Mouse (Mus musculus): ENCODE measurements around the gene Hsd17b10. TPM values are rescaled to one million over a fixed set of nuclear protein-coding genes. Genes with fewer than 3 reads are reported as not detected.

Gene Hsd17b10
- total RNA-seq (2014; rRNA removed; ENCODE audit: low replicate concordance) (188 and 209 TPM in 2 replicates), polyA plus RNA-seq (2015; fragmentation: Nextera tagmentation; extraction: Ambion mirVana) (258 and 264 TPM in 2 replicates)

DNA sequence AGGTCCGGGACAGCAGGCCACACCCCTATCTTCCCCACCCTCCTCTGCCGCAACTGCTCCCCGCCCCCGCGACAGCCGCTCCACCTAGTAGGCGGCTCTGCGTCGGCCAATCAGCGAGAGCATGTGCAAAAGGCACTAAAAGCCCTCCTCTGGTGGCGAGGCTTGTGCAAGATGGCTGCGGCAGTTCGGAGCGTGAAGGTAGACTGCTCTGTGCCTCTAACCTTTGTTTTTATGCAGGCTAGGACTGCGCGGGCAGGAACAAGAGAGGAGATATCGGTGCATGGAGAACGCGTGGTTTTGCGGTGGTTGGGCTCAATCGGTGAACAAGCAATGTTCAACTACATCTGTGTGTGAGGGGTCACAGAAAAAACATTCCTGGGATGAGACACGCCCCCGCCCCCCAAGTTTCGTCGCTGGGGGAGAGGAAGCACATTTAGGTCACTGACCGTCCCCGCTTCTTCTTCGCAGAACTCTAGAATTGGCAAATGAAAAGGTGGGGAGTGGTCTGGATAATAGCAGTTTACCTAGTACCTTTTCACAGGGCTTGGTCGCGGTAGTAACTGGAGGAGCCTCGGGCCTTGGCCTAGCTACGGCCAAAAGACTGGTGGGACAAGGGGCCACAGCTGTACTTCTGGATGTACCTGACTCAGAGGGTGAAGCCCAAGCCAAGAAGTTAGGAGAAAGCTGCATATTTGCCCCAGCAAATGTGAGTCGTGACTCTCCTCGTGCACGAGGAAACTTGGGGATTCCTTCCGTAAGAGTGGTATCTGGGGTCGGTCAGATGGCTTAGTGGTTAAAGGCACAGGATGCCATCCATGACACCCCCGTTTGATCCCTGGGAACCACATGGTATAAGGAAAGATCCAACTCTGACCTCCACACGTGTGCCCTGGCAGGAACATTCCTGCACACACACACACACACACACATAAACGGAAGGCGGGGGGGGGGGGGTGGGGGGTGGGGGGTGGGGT is at the start of gene Hsd17b10:
Hsd17b10 (plus strand) TSS at position 109 of the 974 bp plus-strand sequence.
- H3K9me3 ChIP-seq (replicated peaks; ENCODE audit: control insufficient read depth, low read length) = no peaks in the 10 kb centered on the region
- ATAC-seq (ENCODE audit: insufficient read depth, low read depth) = peak; percentile 98
- TF ChIP-seq EP300 (IDR thresholded peaks at IDR 0.05; ENCODE audit: low read depth) = no peak
- no peak for TF ChIP-seq CTCF (IDR thresholded peaks at IDR 0.05; ENCODE audit: low read depth)
- DNase-seq (ENCODE audit: low spot score) = peak; percentile 89
- H3K36me3 ChIP-seq (replicated peaks; ENCODE audit: control insufficient read depth, insufficient read depth, low read length) = no peaks in the 10 kb centered on the region
- peak within 1 kb of the TSS; percentile 56 for H3K4me3 ChIP-seq (ENCODE audit: low read depth, low read length)
- peaks cover 6% of the 10 kb centered on the region; the same call in 1 of the 2 replicates for H3K27me3 ChIP-seq (ENCODE audit: control insufficient read depth, insufficient read depth, low read length)
- no peaks in the 10 kb centered on the region for H3K4me1 ChIP-seq (ENCODE audit: control insufficient read depth, insufficient read depth)
- H3K27ac ChIP-seq (ENCODE audit: low read depth) = peak within 1 kb of the TSS; percentile 76
- peak within 1 kb of the TSS; percentile 60 for H3K9ac ChIP-seq (replicated peaks; ENCODE audit: low read depth, low read length)
- H3K4me2 ChIP-seq (ENCODE audit: low read depth, low read length) = peak within 1 kb of the TSS; percentile 81
- WGBS = 21% methylated on average over 39 of the region's 41 CpGs

DNA sequence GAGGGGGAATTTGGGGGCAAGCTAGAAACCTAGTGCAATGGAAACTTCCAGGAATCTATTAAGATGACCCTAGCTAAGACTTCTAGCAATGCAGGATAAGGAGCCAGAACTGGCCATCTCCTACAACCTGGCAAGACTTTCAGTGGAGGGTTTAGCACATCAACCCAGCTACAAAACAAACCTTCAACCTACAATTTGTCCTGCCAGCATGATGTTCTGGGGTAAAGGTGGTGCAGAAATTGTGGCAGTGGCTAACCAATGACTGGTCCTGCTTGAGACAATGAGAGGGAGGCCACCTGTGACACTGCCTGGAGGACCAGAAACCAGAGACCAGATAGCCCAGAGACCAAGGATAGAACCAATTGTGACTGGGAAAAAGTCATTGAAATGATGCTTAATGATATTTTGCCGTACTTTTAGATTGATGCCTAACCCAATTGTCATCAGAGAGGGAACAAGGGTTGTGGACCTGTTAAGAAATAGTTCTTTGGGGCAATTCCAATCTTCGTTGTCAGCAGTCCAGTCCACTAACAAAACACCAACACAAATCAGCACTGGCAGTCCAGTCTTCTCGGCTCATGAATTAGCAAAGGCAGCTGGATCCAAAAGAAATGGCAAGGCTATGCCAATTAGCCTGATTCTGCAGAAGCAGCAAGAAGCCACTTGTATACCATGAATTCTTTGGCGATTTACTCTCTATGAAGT is 2.5 kb upstream of the Hsd17b10 start:
- Histone ChIP-seq H3K4me3 (ENCODE audit: low read depth, low read length) (no peak overlapping the region), H3K9ac (replicated peaks; ENCODE audit: low read depth, low read length) (no peak overlapping the region), H3K27me3 (ENCODE audit: control insufficient read depth, insufficient read depth, low read length) (peaks cover 8% of the 10 kb centered on the region; the same call in 1 of the 2 replicates), H3K27ac (ENCODE audit: low read depth) (no peak overlapping the region), H3K9me3 (replicated peaks; ENCODE audit: control insufficient read depth, low read length) (no peaks in the 10 kb centered on the region), H3K4me1 (ENCODE audit: control insufficient read depth, insufficient read depth) (no peaks in the 10 kb centered on the region), H3K4me2 (ENCODE audit: low read depth, low read length) (no peak overlapping the region), H3K36me3 (replicated peaks; ENCODE audit: control insufficient read depth, insufficient read depth, low read length) (no peaks in the 10 kb centered on the region)
- ATAC-seq (ENCODE audit: insufficient read depth, low read depth) = no peak
- no peak for DNase-seq (ENCODE audit: low spot score)
- TF ChIP-seq EP300 (IDR thresholded peaks at IDR 0.05; ENCODE audit: low read depth) (no peak), CTCF (IDR thresholded peaks at IDR 0.05; ENCODE audit: low read depth) (no peak)
- WGBS = 65% methylated on average over 4 of the region's 4 CpGs

DNA sequence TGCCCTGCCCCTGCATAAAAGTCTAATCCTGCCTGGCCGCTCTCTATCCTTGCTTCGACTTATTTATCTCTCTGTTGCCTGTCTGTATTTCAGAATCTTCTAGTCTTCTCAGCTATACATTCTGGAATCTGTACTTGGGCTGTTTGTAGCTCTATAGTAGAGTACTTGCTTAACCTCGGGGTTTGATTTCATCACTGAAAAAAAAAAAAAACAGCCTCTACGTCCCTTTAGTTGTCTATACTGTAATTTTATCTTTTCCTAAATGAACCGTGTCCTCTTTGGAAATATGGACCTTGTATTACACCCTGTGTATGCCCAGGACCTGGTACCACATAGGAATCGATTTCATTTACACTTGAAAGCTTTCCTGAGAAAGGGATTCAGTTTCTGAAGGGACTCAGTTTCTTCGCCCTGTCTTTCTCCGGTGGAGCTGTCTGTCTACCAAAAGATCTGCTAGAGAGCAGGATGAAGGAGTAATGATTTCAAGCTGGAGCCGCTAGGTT is 412 bp upstream of the Hsd17b10 start:
- TF ChIP-seq EP300 (IDR thresholded peaks at IDR 0.05; ENCODE audit: low read depth) = no peak
- TF ChIP-seq CTCF (IDR thresholded peaks at IDR 0.05; ENCODE audit: low read depth) = no peak
- Histone ChIP-seq H3K4me1 (ENCODE audit: control insufficient read depth, insufficient read depth) (no peaks in the 10 kb centered on the region), H3K4me2 (ENCODE audit: low read depth, low read length) (peak overlapping the region; percentile 81), H3K36me3 (replicated peaks; ENCODE audit: control insufficient read depth, insufficient read depth, low read length) (no peaks in the 10 kb centered on the region), H3K4me3 (ENCODE audit: low read depth, low read length) (peak overlapping the region; percentile 56), H3K9ac (replicated peaks; ENCODE audit: low read depth, low read length) (peak overlapping the region; percentile 37; the same call in 1 of the 2 replicates), H3K9me3 (replicated peaks; ENCODE audit: control insufficient read depth, low read length) (no peaks in the 10 kb centered on the region), H3K27ac (ENCODE audit: low read depth) (peak overlapping the region; percentile 55), H3K27me3 (ENCODE audit: control insufficient read depth, insufficient read depth, low read length) (peaks cover 8% of the 10 kb centered on the region; the same call in 1 of the 2 replicates)
- no peak for DNase-seq (ENCODE audit: low spot score)
- 33% methylated on average over 9 of the region's 9 CpGs for WGBS
- no peak for ATAC-seq (ENCODE audit: insufficient read depth, low read depth)

DNA sequence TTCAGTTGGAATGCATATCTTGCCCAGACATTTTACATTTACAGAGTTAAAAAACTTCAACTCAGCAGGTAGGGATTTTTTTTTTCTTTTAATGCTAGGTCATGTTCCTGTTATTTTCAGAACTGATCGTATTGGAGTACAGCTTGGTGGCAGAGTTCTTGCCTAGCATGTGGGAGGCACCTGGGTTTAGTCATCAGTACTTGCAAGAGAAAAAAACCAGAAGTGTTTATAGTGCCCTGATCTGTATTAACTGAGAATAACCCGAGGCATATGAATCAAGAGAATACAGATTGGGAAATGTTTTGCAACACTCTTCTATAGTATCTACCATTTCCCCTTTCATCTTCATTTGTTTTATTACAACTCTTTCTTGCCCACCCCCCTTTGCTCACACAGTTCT is 1.2 kb downstream of the Hsd17b10 start:
- ATAC-seq (ENCODE audit: insufficient read depth, low read depth) (no peak), DNase-seq (ENCODE audit: low spot score) (no peak)
- Histone ChIP-seq H3K36me3 (replicated peaks; ENCODE audit: control insufficient read depth, insufficient read depth, low read length) (no peaks in the 10 kb centered on the region), H3K9ac (replicated peaks; ENCODE audit: low read depth, low read length) (no peak overlapping the region), H3K27ac (ENCODE audit: low read depth) (no peak overlapping the region), H3K4me3 (ENCODE audit: low read depth, low read length) (no peak overlapping the region), H3K4me2 (ENCODE audit: low read depth, low read length) (peak overlapping the region; percentile 81), H3K27me3 (ENCODE audit: control insufficient read depth, insufficient read depth, low read length) (peaks cover 5% of the 10 kb centered on the region; the same call in 1 of the 2 replicates), H3K4me1 (ENCODE audit: control insufficient read depth, insufficient read depth) (no peaks in the 10 kb centered on the region), H3K9me3 (replicated peaks; ENCODE audit: control insufficient read depth, low read length) (no peaks in the 10 kb centered on the region)
- TF ChIP-seq EP300 (IDR thresholded peaks at IDR 0.05; ENCODE audit: low read depth) (no peak), CTCF (IDR thresholded peaks at IDR 0.05; ENCODE audit: low read depth) (no peak)
- 46% methylated on average over 2 of the region's 2 CpGs for WGBS

DNA sequence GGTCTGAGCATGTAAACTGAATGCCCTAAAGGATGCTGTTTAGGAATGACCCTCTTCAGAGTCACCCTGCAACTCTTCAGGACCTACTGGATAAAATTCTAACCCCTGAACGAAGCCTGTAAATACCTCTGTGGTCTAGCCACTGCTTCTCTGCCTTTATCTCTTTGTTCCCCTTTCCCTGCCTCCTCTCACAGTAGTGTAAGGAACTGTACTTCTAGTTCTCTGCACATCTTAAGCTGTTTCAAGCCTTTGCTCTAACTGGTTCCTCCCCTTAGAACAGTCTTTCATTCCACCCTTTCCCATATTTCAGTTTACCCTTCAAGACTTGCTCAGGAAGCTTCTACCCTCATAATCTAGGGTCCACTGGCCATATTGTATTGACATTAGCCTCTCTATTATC is 6.2 kb downstream of the Hsd17b10 start:
- no peaks in the 10 kb centered on the region for H3K4me1 ChIP-seq (ENCODE audit: control insufficient read depth, insufficient read depth)
- H3K27me3 ChIP-seq (ENCODE audit: control insufficient read depth, insufficient read depth, low read length) = no peaks in the 10 kb centered on the region
- H3K4me3 ChIP-seq (ENCODE audit: low read depth, low read length) = no peak overlapping the region
- DNase-seq (ENCODE audit: low spot score) (no peak), ATAC-seq (ENCODE audit: insufficient read depth, low read depth) (no peak)
- 67% methylated on average over 1 of the region's 1 CpGs for WGBS
- no peak overlapping the region for H3K4me2 ChIP-seq (ENCODE audit: low read depth, low read length)
- no peak overlapping the region for H3K27ac ChIP-seq (ENCODE audit: low read depth)
- no peaks in the 10 kb centered on the region for H3K9me3 ChIP-seq (replicated peaks; ENCODE audit: control insufficient read depth, low read length)
- H3K9ac ChIP-seq (replicated peaks; ENCODE audit: low read depth, low read length) = no peak overlapping the region
- no peaks in the 10 kb centered on the region for H3K36me3 ChIP-seq (replicated peaks; ENCODE audit: control insufficient read depth, insufficient read depth, low read length)
- no peak for TF ChIP-seq EP300 (IDR thresholded peaks at IDR 0.05; ENCODE audit: low read depth)

Data from heart, postnatal 0 days (tissue).